Mouse (Mus musculus) stomach, postnatal 0 days (tissue): ENCODE data around the gene Tnik.

Experiments used
- CTCF ChIP-seq: IDR thresholded peaks from 2 replicates; pipeline ENCODE4 v1.5.1; 2016; ENCODE audit warnings: antibody characterized with exemption, low read depth, mild to moderate bottlenecking, moderate library complexity
- EP300 ChIP-seq: optimal IDR thresholded peaks from 2 replicates; pipeline ENCODE3; 2016; ENCODE audit warnings: antibody characterized with exemption

DNA sequence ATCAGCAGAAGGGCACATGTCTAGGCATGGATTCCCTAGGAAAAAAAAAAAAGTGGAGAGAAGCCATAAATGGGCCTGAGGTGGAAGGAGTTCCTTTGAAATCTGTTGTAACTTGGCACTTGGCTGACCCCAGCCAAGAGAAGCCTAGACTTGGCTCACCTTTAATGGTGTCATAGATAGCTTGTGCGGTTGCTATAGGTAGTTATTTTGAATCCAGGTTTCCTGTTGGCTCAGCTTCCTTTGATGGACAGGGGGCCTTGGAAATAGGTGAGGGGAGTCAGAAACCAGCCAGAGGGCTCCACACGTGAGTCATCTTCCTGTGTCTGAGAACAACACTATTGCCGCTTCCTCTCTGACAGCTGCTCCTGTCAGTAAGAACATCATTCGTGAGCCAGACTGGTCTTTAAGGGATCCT is 204.9 kb downstream of the Tnik start:
- no peak for TF ChIP-seq EP300
- TF ChIP-seq CTCF = no peak
